In genomic region chr8:122273826-122274225, GRCm38 (mm10) we compare ENCODE assay signal across 12 mouse cellular contexts. TPM values are rescaled to one million over a fixed set of nuclear protein-coding genes. Genes with fewer than 3 reads are reported as not detected.
DNase-seq lines count a peak whose midpoint lies in the region; ATAC-seq lines count a peak whose summit lies in the region.
"Had no signal": no experiment of that assay in that cellular context is flagged by ENCODE, and none has a peak within 500 bp of the region (broad histone marks: within the 10 kb centered on the region; RNA-seq: fewer than 3 reads in every experiment).

No protein-coding gene starts in this region.

- DNase-seq in cerebellum, adult 9-11 months = no peak
- DNase-seq in cerebellum, postnatal 10 days = no peak
- DNase-seq in lung, postnatal 36 days = no peak

- ATAC-seq in megakaryocyte, adult 5-6 weeks (ENCODE audit: poor library complexity, severe bottlenecking) = no peak
- 0 out of 2 replicates have a peak, but pooled peaks have one; percentile 7 for ATAC-seq in common myeloid progenitor, adult 5-6 weeks (replicated peaks; ENCODE audit: low read depth, poor library complexity, severe bottlenecking)
- peak; percentile 54 for ATAC-seq in erythroblast, adult 5-6 weeks (replicated peaks; ENCODE audit: low FRiP score, poor library complexity, severe bottlenecking)
- peak; percentile 68 for ATAC-seq in liver, embryonic 15.5 days (ENCODE audit: insufficient read depth)

- peak overlapping the region; percentile 43 for H3K4me2 ChIP-seq in liver, embryonic 15.5 days
- H3K4me2 ChIP-seq: heart, embryonic 13.5 days had no signal

- no peak overlapping the region; the same call in 1 of the 2 replicates for H3K9ac ChIP-seq in liver, embryonic 15.5 days
- H3K9ac ChIP-seq: heart, embryonic 13.5 days had no signal

- peak overlapping the region; percentile 76 for H3K27ac ChIP-seq in liver, embryonic 15.5 days (replicated peaks)
- H3K27ac ChIP-seq: heart, embryonic 13.5 days; macrophage had no signal

- H3K4me3 ChIP-seq in megakaryocyte, embryonic 14.5 days (replicated peaks) = peak overlapping the region; percentile 62
- H3K4me3 ChIP-seq in liver, embryonic 15.5 days (replicated peaks) = no peak overlapping the region
- H3K4me3 ChIP-seq: erythroblast, embryonic 14.5 days; heart, embryonic 13.5 days had no signal

- peaks cover 84% of the 10 kb centered on the region for H3K4me1 ChIP-seq in megakaryocyte, embryonic 14.5 days
- peaks cover 68% of the 10 kb centered on the region for H3K4me1 ChIP-seq in liver, embryonic 15.5 days (replicated peaks)

- H3K27me3 ChIP-seq in megakaryocyte, embryonic 14.5 days (replicated peaks) = peaks cover 28% of the 10 kb centered on the region
- H3K27me3 ChIP-seq in liver, embryonic 15.5 days = peaks cover 31% of the 10 kb centered on the region

- peaks cover 9% of the 10 kb centered on the region for H3K36me3 ChIP-seq in megakaryocyte, embryonic 14.5 days (replicated peaks; ENCODE audit: low read length)
- no peaks in the 10 kb centered on the region for H3K36me3 ChIP-seq in liver, embryonic 15.5 days (replicated peaks)
- H3K36me3 ChIP-seq: G1E; heart, embryonic 13.5 days had no signal

- 9% methylated on average over 7 of the region's 7 CpGs for WGBS in liver, embryonic 15.5 days (ENCODE audit: insufficient replicate concordance)

- H3K9me3 ChIP-seq in megakaryocyte, embryonic 14.5 days = no peaks in the 10 kb centered on the region
- H3K9me3 ChIP-seq in liver, embryonic 15.5 days (replicated peaks) = no peaks in the 10 kb centered on the region
- H3K9me3 ChIP-seq: G1E; heart, embryonic 13.5 days had no signal

RNA-seq across cellular contexts. Expression of gene Zfpm1, which starts 8.1 kb away (rescaled TPM):
- polyA plus RNA-seq in megakaryocyte, embryonic 14.5 days (2012; ENCODE audit: insufficient read depth, low replicate concordance) = 1,238 and 3,030 TPM in 2 replicates
- total RNA-seq in megakaryocyte, adult 5-6 weeks (2015) = 4.3 and 4.5 TPM in 2 replicates
- 4.8 and 5.6 TPM in 2 replicates for total RNA-seq in megakaryocyte, adult 5-6 weeks (2017)
- 53.0 and 72.2 TPM in 2 replicates for total RNA-seq in common myeloid progenitor, adult 5-6 weeks (2017)
- 54.2 and 55.4 TPM in 2 replicates for total RNA-seq in erythroblast, adult 5-6 weeks (2015; ENCODE audit: low replicate concordance)
- 196 and 459 TPM in 2 replicates for total RNA-seq in erythroblast, adult 5-6 weeks (2017; ENCODE audit: low replicate concordance)
- 12.0 and 14.9 TPM in 2 replicates for polyA plus RNA-seq in liver, embryonic 15.5 days (2015; fragmentation: Nextera tagmentation; extraction: Ambion mirVana)
